Mouse (Mus musculus) left cerebral cortex, postnatal 4 days (tissue): ENCODE results near the gene Nit2. TPM values are rescaled to one million over a fixed set of nuclear protein-coding genes. Genes with fewer than 3 reads are reported as not detected.

Source experiments
- total RNA-seq, 2 experiments: library from RNA; stranded (reverse); gene quantifications; 2 replicates each; pipeline ENCODE4 v1.2.3; 2021

Gene Nit2
- total RNA-seq, 2 experiments from 2014 or later = 22.9 to 26.6 TPM

Other genes starting within 250 kb of the Nit2 start
- 1 to 10 TPM in 1 of 2 experiments, under 1 TPM in 1; 0.62 to 1.9 TPM for gene Lnp1, start 239.3 kb downstream of the Nit2 start, total RNA-seq
- gene Tmem45a2, start 96.0 kb downstream of the Nit2 start, total RNA-seq = not detected
- 100 to 1,000 TPM; 112 to 113 TPM for gene Tomm70a, start 45.6 kb downstream of the Nit2 start, total RNA-seq
- 10 to 100 TPM; 57.0 to 58.5 TPM for gene Tbc1d23, start 64.2 kb upstream of the Nit2 start, total RNA-seq
- gene Tmem30c, start 125.5 kb upstream of the Nit2 start, total RNA-seq = under 1 TPM; 0.42 to 0.72 TPM
- 1 to 10 TPM; 2.9 to 3.0 TPM for gene Filip1l, start 185.8 kb upstream of the Nit2 start, total RNA-seq